Mouse (Mus musculus) hindbrain, embryonic 11.5 days (tissue): Measurements from ENCODE around the gene Moxd2. TPM values are rescaled to one million over a fixed set of nuclear protein-coding genes. Genes with fewer than 3 reads are reported as not detected.

Experiments
- polyA plus RNA-seq: library from polyadenylated mRNA; unstranded; fragments of >200 nt; fragmentation: Nextera tagmentation; extraction: Ambion mirVana; gene quantifications from 2 replicates; pipeline ENCODE4 v1.2.1, GENCODE M21; 2014

Gene Moxd2
- polyA plus RNA-seq, 1 experiment from 2014 or later: not detected

Other genes starting within 250 kb of the Moxd2 start
- gene Prss58, start 12.9 kb upstream of the Moxd2 start, polyA plus RNA-seq: not detected in 2 replicates
- gene 1700074P13Rik, start 53.1 kb upstream of the Moxd2 start, polyA plus RNA-seq: not detected in 2 replicates
- not detected in 2 replicates for gene Gm4744, start 64.4 kb upstream of the Moxd2 start, polyA plus RNA-seq
- gene 1810009J06Rik, start 77.3 kb upstream of the Moxd2 start, polyA plus RNA-seq: not detected in 2 replicates
- gene Gm2663, start 112.0 kb upstream of the Moxd2 start, polyA plus RNA-seq: not detected in 2 replicates
- gene 2210010C04Rik, start 148.0 kb upstream of the Moxd2 start, polyA plus RNA-seq: not detected in 2 replicates